Mouse (Mus musculus) MEL (cell line): ENCODE results near the gene Med24.

Experiments used
- BHLHE40 ChIP-seq: IDR thresholded peaks from 2 replicates; pipeline ENCODE4 v1.6.1; 2012; ENCODE audit warnings: low read depth, mild to moderate bottlenecking, inconsistent platforms, low read length, improper control_type of control experiment, borderline replicate concordance
- CTCF ChIP-seq, 3 experiments: IDR thresholded peaks in 2 of 3; conservative IDR thresholded peaks in 1 of 3; 2 replicates each; pipeline ENCODE4 v1.5.1; 2011 to 2012; ENCODE audit warnings: low read length in 3 of 3, low read depth in 2 of 3, mild to moderate bottlenecking in 2 of 3, improper control_type of control experiment in 1 of 3, inconsistent platforms in 1 of 3, mixed read lengths in 1 of 3, moderate library complexity in 1 of 3; ENCODE audit not compliant: control insufficient read depth in 1 of 3, insufficient read depth in 1 of 3, poor library complexity in 1 of 3, severe bottlenecking in 1 of 3
- E2F4 ChIP-seq: IDR thresholded peaks from 2 replicates; pipeline ENCODE4 v1.6.1; 2011; ENCODE audit warnings: low read depth, low read length, improper control_type of control experiment, borderline replicate concordance
- EP300 ChIP-seq, 2 experiments: IDR thresholded peaks; 2 replicates each; pipeline ENCODE4 v1.6.1; 2011; ENCODE audit warnings: improper control_type of control experiment in 2 of 2, low read length in 2 of 2, low read depth in 1 of 2, mild to moderate bottlenecking in 1 of 2
- GABPA ChIP-seq: IDR thresholded peaks from 2 replicates; pipeline ENCODE4 v1.6.1; 2012; ENCODE audit warnings: low read depth, mild to moderate bottlenecking, inconsistent platforms, low read length, improper control_type of control experiment, moderate library complexity
- POLR2A ChIP-seq, 2 experiments: IDR thresholded peaks; 2 replicates each; pipeline ENCODE4 v1.6.1; 2011 to 2012; ENCODE audit warnings: low read length in 2 of 2, mild to moderate bottlenecking in 2 of 2, control low read depth in 1 of 2, improper control_type of control experiment in 1 of 2, low read depth in 1 of 2, moderate library complexity in 1 of 2; ENCODE audit not compliant: control insufficient read depth in 1 of 2, insufficient read depth in 1 of 2, poor library complexity in 1 of 2
- POLR2AphosphoS5 ChIP-seq: IDR thresholded peaks from 2 replicates; pipeline ENCODE4 v1.6.1; 2012; ENCODE audit warnings: low read depth, borderline replicate concordance, mild to moderate bottlenecking, inconsistent platforms, low read length, moderate library complexity, mixed read lengths
- ZNF384 ChIP-seq: IDR thresholded peaks from 2 replicates; pipeline ENCODE4 v1.6.1; 2012; ENCODE audit warnings: low read depth, mild to moderate bottlenecking, inconsistent platforms, low read length, improper control_type of control experiment

- no peak for TF ChIP-seq POLR2A (IDR thresholded peaks at IDR 0.05; ENCODE audit: control insufficient read depth in 1 of 2, insufficient read depth in 1 of 2, low read depth in 1 of 2, low read length in 2 of 2, poor library complexity in 1 of 2)
- no peak for TF ChIP-seq CTCF (IDR thresholded peaks at IDR 0.05 in 2 of 3, conservative IDR thresholded peaks at IDR 0.05 in 1 of 3; ENCODE audit: control insufficient read depth in 1 of 3, insufficient read depth in 1 of 3, low read depth in 2 of 3, low read length in 3 of 3, poor library complexity in 1 of 3, severe bottlenecking in 1 of 3)
- no peak for TF ChIP-seq E2F4
- no peak for TF ChIP-seq POLR2AphosphoS5
- TF ChIP-seq GABPA: no peak
- no peak for TF ChIP-seq ZNF384
- no peak for TF ChIP-seq EP300 (IDR thresholded peaks at IDR 0.05; ENCODE audit: low read depth in 1 of 2, low read length in 2 of 2)
- no peak for TF ChIP-seq BHLHE40
Measured at GRCm38 (mm10) chr11:98745932-98746853, 17.0 kb upstream of the Med24 start.
